In the genomic region with DNA sequence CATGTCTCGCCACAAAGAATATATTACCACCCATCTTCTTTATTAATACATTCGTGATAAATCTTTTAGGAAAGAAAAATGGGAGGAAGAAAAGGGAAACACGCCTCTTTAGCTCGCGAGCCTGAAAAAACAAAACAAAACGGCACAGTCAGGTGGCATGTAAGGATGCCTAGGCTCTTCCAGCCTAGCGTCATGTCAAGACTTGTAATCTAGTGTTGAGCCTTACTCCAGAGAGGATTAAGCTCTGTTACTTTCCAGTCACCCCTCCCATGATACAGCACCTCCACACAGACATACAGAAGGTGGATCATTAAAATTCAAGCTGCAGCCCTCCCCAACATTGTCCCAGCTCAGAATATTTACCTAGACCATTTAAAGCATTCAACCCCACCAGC, we compare ENCODE assay signal across 8 mouse cellular contexts. TPM values are rescaled to one million over a fixed set of nuclear protein-coding genes. Genes with fewer than 3 reads are reported as not detected.
DNase-seq lines count a peak whose midpoint lies in the region; ATAC-seq and TF ChIP-seq lines count a peak whose summit lies in the region.

No protein-coding gene starts in this region.

- H3K27me3 ChIP-seq in kidney, adult 2 months (replicated peaks; ENCODE audit: control insufficient read depth, insufficient read depth, low read length) = no peaks in the 10 kb centered on the region
- H3K27me3 ChIP-seq in hindbrain, embryonic 14.5 days (ENCODE audit: control insufficient read depth, insufficient read depth, low read length) = no peaks in the 10 kb centered on the region
- no peaks in the 10 kb centered on the region for H3K27me3 ChIP-seq in midbrain, embryonic 15.5 days (replicated peaks)

- peak overlapping the region; percentile 88 for H3K4me3 ChIP-seq in kidney, adult 2 months (ENCODE audit: insufficient read depth, low read depth, low read length)
- H3K4me3 ChIP-seq in cortical plate, adult 2 months (ENCODE audit: insufficient read depth, low read length) = peak overlapping the region; percentile 58
- peak overlapping the region; percentile 82 for H3K4me3 ChIP-seq in hindbrain, embryonic 14.5 days (replicated peaks; ENCODE audit: low read length)
- H3K4me3 ChIP-seq in midbrain, embryonic 15.5 days = peak overlapping the region; percentile 95

- no peak for TF ChIP-seq POLR2A in kidney, adult 2 months (IDR thresholded peaks at IDR 0.05; ENCODE audit: low read depth, low read length)
- TF ChIP-seq POLR2A in cortical plate, adult 2 months (IDR thresholded peaks at IDR 0.05; ENCODE audit: extremely low read depth, insufficient read depth, low read length) = no peak

- DNase-seq in kidney, adult 2 months = no peak
- DNase-seq in kidney, postnatal 36 days = no peak
- no peak for DNase-seq in hindbrain, embryonic 14.5 days (ENCODE audit: low spot score)
- DNase-seq in urinary bladder, postnatal 36 days (ENCODE audit: low spot score in 2 of 2) = no peak
- no peak for DNase-seq in right cerebral cortex, adult 2 months (ENCODE audit: low spot score in 2 of 2)
- DNase-seq in adrenal gland, adult 18-20 months (ENCODE audit: low spot score in 2 of 2) = no peak

- TF ChIP-seq CTCF in kidney, adult 2 months (conservative IDR thresholded peaks at IDR 0.05; ENCODE audit: insufficient read depth, insufficient read length, low read depth, low read length) = no peak
- TF ChIP-seq CTCF in cortical plate, adult 2 months (IDR thresholded peaks at IDR 0.05; ENCODE audit: extremely low read depth, insufficient read depth, low read length) = no peak

- ATAC-seq in hindbrain, embryonic 14.5 days (ENCODE audit: low FRiP score) = no peak
- peak; percentile 24; the same call in 1 of the 2 replicates for ATAC-seq in midbrain, embryonic 15.5 days (replicated peaks)

- peaks cover 7% of the 10 kb centered on the region for H3K4me1 ChIP-seq in kidney, adult 2 months (ENCODE audit: control insufficient read depth, insufficient read depth, low read length)
- H3K4me1 ChIP-seq in cortical plate, adult 2 months (ENCODE audit: control insufficient read depth, insufficient read depth, low read length) = peaks cover 6% of the 10 kb centered on the region
- H3K4me1 ChIP-seq in hindbrain, embryonic 14.5 days (replicated peaks; ENCODE audit: control insufficient read depth, insufficient read depth, low read length) = peaks cover 15% of the 10 kb centered on the region; the same call in 1 of the 2 replicates
- peaks cover 33% of the 10 kb centered on the region for H3K4me1 ChIP-seq in midbrain, embryonic 15.5 days

- H3K36me3 ChIP-seq in kidney, adult 2 months (ENCODE audit: control insufficient read depth, insufficient read depth, low read length) = no peaks in the 10 kb centered on the region
- H3K36me3 ChIP-seq in hindbrain, embryonic 14.5 days (replicated peaks; ENCODE audit: control insufficient read depth, insufficient read depth) = no peaks in the 10 kb centered on the region
- H3K36me3 ChIP-seq in midbrain, embryonic 15.5 days (replicated peaks) = no peaks in the 10 kb centered on the region

- H3K27ac ChIP-seq in kidney, adult 2 months (ENCODE audit: insufficient read depth, low read depth, low read length) = peak overlapping the region; percentile 96
- peak overlapping the region; percentile 96 for H3K27ac ChIP-seq in cortical plate, adult 2 months (ENCODE audit: insufficient read depth, low read length)
- H3K27ac ChIP-seq in hindbrain, embryonic 14.5 days = peak overlapping the region; percentile 90
- peak overlapping the region; percentile 93 for H3K27ac ChIP-seq in midbrain, embryonic 15.5 days

- H3K9ac ChIP-seq in hindbrain, embryonic 14.5 days = peak overlapping the region; percentile 71
- H3K9ac ChIP-seq in midbrain, embryonic 15.5 days = peak overlapping the region; percentile 78

- no peaks in the 10 kb centered on the region for H3K9me3 ChIP-seq in hindbrain, embryonic 14.5 days (ENCODE audit: control insufficient read depth, low read length)
- H3K9me3 ChIP-seq in midbrain, embryonic 15.5 days = no peaks in the 10 kb centered on the region

- 26% methylated on average over 7 of the region's 7 CpGs for WGBS in kidney, adult 2 months
- WGBS in hindbrain, embryonic 14.5 days = 3% methylated on average over 7 of the region's 7 CpGs
- WGBS in midbrain, embryonic 15.5 days = 5% methylated on average over 7 of the region's 7 CpGs

- peak overlapping the region; percentile 91 for H3K4me2 ChIP-seq in hindbrain, embryonic 14.5 days (replicated peaks)
- peak overlapping the region; percentile 76 for H3K4me2 ChIP-seq in midbrain, embryonic 15.5 days

RNA-seq across cellular contexts. Expression of a gene that starts 0.8 kb away (rescaled TPM):
- polyA plus RNA-seq in kidney, adult 2 months (2012; rRNA removed) = 54.2 and 64.9 TPM in 2 replicates
- 33.5 and 37.7 TPM in 2 replicates for polyA plus RNA-seq in cortical plate, adult 2 months (2012; rRNA removed)
- 17.2 and 18.7 TPM in 2 replicates for polyA plus RNA-seq in hindbrain, embryonic 14.5 days (2014; fragmentation: Nextera tagmentation; extraction: Ambion mirVana)
- polyA plus RNA-seq in midbrain, embryonic 15.5 days (2015; fragmentation: Nextera tagmentation; extraction: Ambion mirVana) = 11.6 and 13.1 TPM in 2 replicates
- total RNA-seq in adrenal gland, adult 18-20 months (2021) = 10 to 100 TPM; 32.7 to 33.3 TPM
